Mouse (Mus musculus) adrenal gland, adult 10 weeks (tissue): Measurements from ENCODE around the gene Rin3. TPM values are rescaled to one million over a fixed set of nuclear protein-coding genes. Genes with fewer than 3 reads are reported as not detected.

Experiments used
- polyA plus RNA-seq: library from polyadenylated mRNA; stranded (reverse); fragments of 350-450 nt; fragmentation: Illumina TruSeq; extraction: RNeasy Lipid Tissue Mini Kit (QIAGEN cat#74804); gene quantifications from one replicate; pipeline ENCODE4 v1.2.3, GENCODE M21; 2014; ENCODE audit warnings: low read depth, low replicate concordance

Gene Rin3
- polyA plus RNA-seq = 0.23 TPM

DNA sequence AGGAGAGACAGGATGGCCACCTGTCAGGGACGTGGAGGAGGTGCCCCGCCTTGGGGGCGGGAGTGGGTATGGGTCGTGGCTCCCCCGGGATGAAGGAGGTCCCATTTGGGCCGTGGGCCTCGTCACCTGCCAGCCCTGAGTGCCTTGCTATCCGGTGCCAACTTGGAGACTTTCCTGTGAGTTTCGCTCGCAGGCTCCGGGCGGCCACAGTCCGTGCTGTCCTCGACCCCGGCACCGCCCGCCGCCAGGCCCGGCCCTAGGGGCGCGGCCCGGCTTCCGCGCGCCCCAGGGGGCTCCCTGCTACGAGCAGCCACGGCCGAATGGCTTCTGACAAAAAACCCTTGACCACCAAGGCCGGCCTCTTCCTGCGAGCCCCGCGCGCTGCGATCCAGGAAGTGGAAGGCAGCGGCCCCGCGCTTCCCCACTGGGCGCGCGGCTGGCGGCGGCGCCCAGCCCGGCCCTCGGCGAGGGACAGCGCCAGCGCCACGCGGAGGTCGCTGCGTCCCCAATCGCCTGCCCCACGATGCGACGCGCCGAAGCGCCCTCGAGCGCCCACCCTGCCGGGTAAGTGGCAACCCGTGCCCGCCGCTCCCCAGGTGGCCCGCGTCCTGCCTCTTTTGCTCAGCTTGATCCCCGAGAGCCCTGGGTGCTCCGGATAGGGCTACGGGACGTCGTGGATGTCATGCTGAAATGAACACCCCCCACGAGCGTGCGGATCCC is at the start of gene Rin3:
TSS of gene Rin3 (plus strand) at position 286 of the 720 bp plus-strand sequence.

GRCm38 (mm10) chr12:102439632-102440023 is 156.8 kb downstream of the Rin3 start, which contains the start of gene Lgmn:
Gene Lgmn, minus strand, starts transcription at chr12:102439813.

Other genes with a start within 250 kb of the Rin3 start
- not detected for gene Slc24a4, start 154.3 kb upstream of the Rin3 start, polyA plus RNA-seq
- gene Lgmn, start 156.8 kb downstream of the Rin3 start, polyA plus RNA-seq = 69.3 TPM
- gene Golga5, start 186.1 kb downstream of the Rin3 start, polyA plus RNA-seq = 37.3 TPM